Mouse (Mus musculus): ENCODE measurements around the gene Fam129a. TPM values are rescaled to one million over a fixed set of nuclear protein-coding genes. Genes with fewer than 3 reads are reported as not detected.
"Not testable (repeated sequence)": the region's sequence is repeated elsewhere in the genome, so short reads cannot be mapped to it uniquely, and the experiment has no call there.

The Fam129a gene
- total RNA-seq, 2 experiments from 2014 or later, result 1.4 to 2.1 TPM

DNA sequence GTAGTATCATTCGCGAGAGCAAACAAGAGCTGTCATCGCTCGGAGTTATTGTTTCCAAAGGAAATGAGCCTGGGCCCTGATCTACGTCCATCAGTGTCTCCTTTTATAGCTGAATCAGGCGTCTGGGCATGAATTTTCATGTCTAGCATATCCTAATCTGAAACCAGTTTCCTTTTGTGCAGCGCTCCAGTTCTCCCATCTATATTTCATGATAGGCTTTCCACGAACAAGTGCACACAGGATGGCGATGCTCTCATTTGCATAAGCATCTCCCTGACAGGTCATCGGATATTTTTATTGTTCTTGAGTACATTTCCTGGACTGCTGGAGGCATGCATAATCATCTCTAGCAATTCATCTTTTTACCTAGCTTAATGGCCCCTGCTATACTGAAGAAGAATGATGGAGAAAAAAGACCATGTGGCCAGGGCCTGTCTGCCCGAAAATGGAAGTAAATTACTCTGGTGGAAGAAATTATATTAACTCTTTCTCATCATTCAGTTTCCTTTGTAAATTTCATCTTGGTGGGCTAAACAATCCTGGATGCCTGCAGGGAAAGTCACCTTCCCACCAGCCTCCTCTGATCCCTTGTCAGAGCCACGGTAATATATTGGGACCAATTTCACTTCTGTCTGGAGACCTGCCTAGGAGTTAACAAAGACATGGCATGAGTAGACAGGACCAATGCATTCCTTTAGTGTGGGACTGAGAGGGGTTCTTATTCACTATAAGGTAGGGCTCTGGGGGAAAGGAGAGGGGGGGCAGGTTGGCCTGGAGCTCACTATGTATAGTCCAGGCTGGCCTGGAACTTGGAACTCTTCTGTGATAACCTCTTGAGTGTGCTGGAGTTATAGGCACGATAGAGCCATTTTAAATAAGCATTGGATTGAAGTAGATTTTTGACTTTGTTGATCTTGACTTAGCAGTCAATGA lies 21.4 kb downstream of the Fam129a start:
- TF ChIP-seq CTCF (IDR thresholded peaks at IDR 0.05), result no peak
- H3K4me3 ChIP-seq, result no peak overlapping the region
- intact Hi-C loops (cut with DNase I), result no loop called here
- no peak for DNase-seq (ENCODE audit: extremely low spot score in 1 of 2, low spot score in 2 of 2)
- H3K27ac ChIP-seq, result no peak overlapping the region

- TF ChIP-seq CTCF (IDR thresholded peaks at IDR 0.05), result no peak
- Histone ChIP-seq H3K27ac (no peak overlapping the region), H3K4me3 (no peak overlapping the region)
- DNase-seq (ENCODE audit: extremely low spot score in 1 of 2, low spot score in 2 of 2), result no peak
- intact Hi-C loops (cut with DNase I), result no loop called here
Observed at GRCm38 (mm10) chr1:151594906-151595305, 23.9 kb downstream of the Fam129a start.

- intact Hi-C loops (cut with DNase I), result no loop called here
- Histone ChIP-seq H3K27ac (no peak overlapping the region), H3K4me3 (no peak overlapping the region)
- no peak for TF ChIP-seq CTCF (IDR thresholded peaks at IDR 0.05)
- DNase-seq (ENCODE audit: extremely low spot score in 1 of 2, low spot score in 2 of 2), result no peak
Observed at GRCm38 (mm10) chr1:151595600-151596299, 24.8 kb downstream of the Fam129a start.

GRCm38 (mm10) chr1:151596562-151596961 lies 25.6 kb downstream of the Fam129a start:
- intact Hi-C loops (cut with DNase I), result no loop called here
- no peak for TF ChIP-seq CTCF (IDR thresholded peaks at IDR 0.05)
- DNase-seq (ENCODE audit: extremely low spot score in 1 of 2, low spot score in 2 of 2), result no peak
- no peak overlapping the region for H3K27ac ChIP-seq
- H3K4me3 ChIP-seq, result no peak overlapping the region

- no peak for DNase-seq (ENCODE audit: extremely low spot score in 1 of 2, low spot score in 2 of 2)
- intact Hi-C loops (cut with DNase I), result no loop called here
- TF ChIP-seq CTCF (IDR thresholded peaks at IDR 0.05), result no peak
- no peak overlapping the region for H3K4me3 ChIP-seq
- no peak overlapping the region for H3K27ac ChIP-seq
Observed at GRCm38 (mm10) chr1:151597677-151598297, 26.8 kb downstream of the Fam129a start.

DNA sequence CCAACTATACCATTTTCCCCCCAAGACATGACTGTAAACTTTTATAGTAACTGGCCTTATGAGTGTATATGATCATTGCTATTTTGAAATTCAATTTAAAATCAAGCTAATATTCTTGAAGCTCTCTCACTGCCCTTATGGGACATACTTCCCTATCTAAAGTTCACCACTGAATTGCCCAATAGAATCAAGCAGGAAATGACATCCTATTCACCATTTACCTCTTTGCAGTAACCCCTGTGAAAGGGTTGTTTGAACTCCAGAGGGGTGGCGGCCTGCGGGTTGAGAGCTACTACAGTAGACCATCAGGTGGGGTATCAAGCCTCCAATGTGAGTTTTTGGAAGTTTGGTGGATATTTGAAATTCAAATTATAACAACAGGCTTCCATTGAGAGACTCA lies 27.9 kb downstream of the Fam129a start:
- DNase-seq (ENCODE audit: extremely low spot score in 1 of 2, low spot score in 2 of 2), result no peak
- intact Hi-C loops (cut with DNase I), result no loop called here

DNA sequence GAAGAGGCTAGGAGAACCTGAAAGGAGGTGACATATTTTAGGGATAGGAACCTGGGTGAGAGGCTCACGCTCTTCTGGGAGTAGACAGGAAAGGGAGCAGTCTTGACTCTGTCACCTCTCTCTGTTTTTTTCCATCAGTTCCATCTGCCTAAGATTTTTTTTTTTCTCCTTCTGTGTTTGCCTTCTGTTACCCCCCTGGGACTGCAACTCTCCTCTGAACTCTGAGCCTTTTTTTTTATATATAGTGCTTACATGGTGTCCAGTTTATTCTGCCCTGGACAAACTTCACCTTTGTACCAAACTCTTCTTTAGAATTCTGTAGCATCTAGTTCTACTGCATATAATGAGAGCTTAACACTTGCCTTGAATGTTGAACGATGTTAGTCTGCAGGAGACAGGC lies 33.3 kb downstream of the Fam129a start:
- no peak for TF ChIP-seq CTCF (IDR thresholded peaks at IDR 0.05)
- Histone ChIP-seq H3K4me3 (no peak overlapping the region), H3K27ac (no peak overlapping the region)
- DNase-seq (ENCODE audit: extremely low spot score in 1 of 2, low spot score in 2 of 2), result no peak
- intact Hi-C loops (cut with DNase I), result no loop called here

More for the DNA sequence above, 27.9 kb downstream of the Fam129a start:
- Histone ChIP-seq H3K4me3 (no peak overlapping the region), H3K27ac (no peak overlapping the region)
- no peak for TF ChIP-seq CTCF (IDR thresholded peaks at IDR 0.05)

DNA sequence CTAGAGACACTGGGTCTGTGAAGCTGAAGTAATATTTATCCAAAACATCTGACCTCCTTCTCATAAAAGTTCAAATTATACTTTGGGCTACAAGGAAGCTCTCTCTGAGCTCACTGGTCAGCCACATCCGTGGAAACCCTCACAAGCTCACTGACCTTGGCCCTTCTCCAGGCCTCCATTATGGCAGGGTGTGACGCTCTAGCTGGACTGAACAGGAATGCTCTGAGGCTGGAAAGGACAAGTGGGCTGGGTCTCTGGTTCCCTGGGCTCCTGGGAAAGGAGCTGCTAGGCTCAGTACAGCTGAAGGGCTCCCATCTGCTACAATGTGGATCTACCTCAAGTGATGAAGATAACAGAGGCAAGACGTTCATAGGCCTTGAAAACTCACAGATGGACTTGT lies 37.0 kb downstream of the Fam129a start:
- H3K4me3 ChIP-seq; DNase-seq (ENCODE audit: extremely low spot score in 1 of 2, low spot score in 2 of 2); intact Hi-C loops (cut with DNase I); H3K27ac ChIP-seq: not testable (repeated sequence)

- Histone ChIP-seq H3K27ac (no peak overlapping the region), H3K4me3 (no peak overlapping the region)
- TF ChIP-seq CTCF (IDR thresholded peaks at IDR 0.05), result no peak
- intact Hi-C loops (cut with DNase I), result no loop called here
- DNase-seq (ENCODE audit: extremely low spot score in 1 of 2, low spot score in 2 of 2), result no peak
Observed at GRCm38 (mm10) chr1:151610621-151611020, 39.6 kb downstream of the Fam129a start.

DNA sequence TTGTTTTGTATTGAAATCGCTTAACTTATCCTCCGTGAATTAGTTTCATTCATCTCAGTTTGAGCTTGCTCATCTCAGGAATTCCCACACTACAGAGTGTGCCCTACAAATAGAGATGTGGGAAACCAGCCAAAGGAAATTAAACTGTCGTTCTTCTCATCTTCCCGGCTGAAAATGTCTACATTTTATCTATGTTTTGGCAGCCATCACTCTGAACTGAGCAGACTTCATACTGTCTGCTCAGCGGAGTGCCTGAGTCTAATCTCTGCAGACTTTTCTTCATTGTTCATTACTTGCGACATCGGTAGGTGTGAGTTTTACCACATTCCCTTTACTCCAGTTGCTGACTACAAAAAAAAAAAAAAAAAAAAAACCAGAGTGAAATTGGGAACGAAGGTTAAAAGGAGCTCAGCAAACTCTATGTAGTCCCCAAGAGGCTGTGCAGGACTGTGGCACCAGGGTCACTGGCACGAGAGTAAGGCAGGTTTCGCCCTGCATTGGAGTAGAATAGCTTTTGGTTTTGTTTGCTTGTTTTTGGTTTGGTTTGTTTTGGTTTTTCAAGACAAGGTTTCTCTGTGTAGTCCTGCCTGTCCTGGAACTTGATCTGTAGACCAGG lies 43.4 kb downstream of the Fam129a start:
- no peak for DNase-seq (ENCODE audit: extremely low spot score in 1 of 2, low spot score in 2 of 2)
- Histone ChIP-seq H3K4me3 (no peak overlapping the region), H3K27ac (no peak overlapping the region)
- TF ChIP-seq CTCF (IDR thresholded peaks at IDR 0.05), result no peak
- intact Hi-C loops (cut with DNase I), result no loop called here

GRCm38 (mm10) chr1:151615625-151616024 lies 44.6 kb downstream of the Fam129a start:
- no peak for DNase-seq (ENCODE audit: extremely low spot score in 1 of 2, low spot score in 2 of 2)
- no peak for TF ChIP-seq CTCF (IDR thresholded peaks at IDR 0.05)
- intact Hi-C loops (cut with DNase I), result no loop called here
- Histone ChIP-seq H3K4me3 (no peak overlapping the region), H3K27ac (no peak overlapping the region)
